Mouse (Mus musculus) intestine, embryonic 16.5 days (tissue): ENCODE data around the gene Asb3. TPM values are rescaled to one million over a fixed set of nuclear protein-coding genes. Genes with fewer than 3 reads are reported as not detected.
A peak's percentile ranks its signal among the peaks of the same experiment; 100 is the strongest.

Experiments used
- ATAC-seq: fragments of 200-750 bp; cut with Nextera tagmentation; 2 replicates; pipeline ENCODE4 v1.8.0; 2017; ENCODE audit warnings: moderate TSS enrichment, moderate library complexity
- H3K27ac ChIP-seq: fragments of 300-500 bp; sonication (generic); 2 replicates; pipeline ENCODE4 v1.5.1; 2014; ENCODE audit warnings: mild to moderate bottlenecking, low read length
- H3K27me3 ChIP-seq: fragments of 300-500 bp; sonication (generic); replicated peaks from 2 replicates; pipeline ENCODE4 v1.6.1; 2014; ENCODE audit warnings: low read length, control low read depth, mixed read lengths; ENCODE audit not compliant: control insufficient read depth, insufficient read depth
- H3K36me3 ChIP-seq: fragments of 300-500 bp; sonication (generic); 2 replicates; pipeline ENCODE4 v1.6.1; 2014; ENCODE audit warnings: low read length, control low read depth; ENCODE audit not compliant: control insufficient read depth, insufficient read depth
- H3K4me1 ChIP-seq: fragments of 300-500 bp; sonication (generic); 2 replicates; pipeline ENCODE4 v1.6.1; 2014; ENCODE audit warnings: low read length, control low read depth, mixed read lengths; ENCODE audit not compliant: control insufficient read depth, insufficient read depth
- H3K4me2 ChIP-seq: fragments of 300-500 bp; sonication (generic); 2 replicates; pipeline ENCODE4 v1.6.1; 2014; ENCODE audit warnings: low read depth, low read length, control low read depth
- H3K4me3 ChIP-seq: fragments of 300-500 bp; sonication (generic); 2 replicates; pipeline ENCODE4 v1.5.1; 2014; ENCODE audit warnings: mild to moderate bottlenecking, low read length
- H3K9ac ChIP-seq: fragments of 300-500 bp; sonication (generic); 2 replicates; pipeline ENCODE4 v1.6.1; 2014; ENCODE audit warnings: low read depth, low read length
- H3K9me3 ChIP-seq: fragments of 300-500 bp; sonication (generic); 2 replicates; pipeline ENCODE4 v1.6.1; 2016; ENCODE audit warnings: low read length, control low read depth; ENCODE audit not compliant: control insufficient read depth
- WGBS: fragments of 180-500 bp; shearing (Covaris S2); extraction: QIAGEN DNeasy Blood & Tissue Kit; methylation state at CpG from one replicate; pipeline ENCODE4 v1.1.7; 2014; 5-methylcytosine and 5-hydroxymethylcytosine counted together
- polyA plus RNA-seq: library from polyadenylated mRNA; unstranded; fragments of >200 nt; fragmentation: Nextera tagmentation; extraction: Ambion mirVana; gene quantifications from 2 replicates; pipeline ENCODE4 v1.2.1, GENCODE M21; 2015

Gene Asb3
- polyA plus RNA-seq = 19.7 and 19.9 TPM in 2 replicates

DNA sequence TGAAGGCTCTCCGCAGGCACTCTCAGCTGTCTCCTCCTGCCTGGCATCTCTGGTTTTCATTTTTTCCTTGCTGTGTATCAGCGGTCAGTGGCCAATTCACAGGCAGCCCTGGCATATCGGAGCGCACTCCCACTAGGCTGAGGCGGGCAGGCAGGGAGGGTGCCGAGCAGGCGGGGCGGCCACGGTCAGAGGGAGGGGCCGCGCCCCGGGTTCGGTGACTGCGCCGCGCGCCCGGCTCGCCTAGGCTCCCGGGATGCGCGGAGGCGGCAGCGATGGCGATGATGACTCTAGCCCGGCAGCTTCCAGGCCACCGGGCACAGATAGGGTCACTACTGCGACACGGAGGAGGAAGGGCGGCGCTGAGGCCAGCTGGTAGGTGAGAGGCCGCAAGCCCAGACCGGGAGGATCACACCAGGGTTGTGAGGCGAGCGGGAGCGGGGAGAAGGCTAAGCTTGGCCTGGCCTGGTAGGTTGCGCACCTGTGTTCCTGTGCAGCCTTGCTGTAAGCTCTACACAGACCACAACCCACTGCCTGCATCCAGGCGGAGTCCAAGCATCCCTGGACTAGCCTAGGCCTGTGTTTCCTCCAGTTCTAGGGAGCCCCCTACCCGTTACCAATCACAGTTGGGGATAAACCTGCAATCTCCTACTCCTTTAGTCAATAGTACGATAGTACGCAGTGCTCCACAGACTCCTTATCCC, at the start of gene Asb3, which contains the start of gene Gpr75:
TSS of gene Asb3 (plus strand) at position 246 of the 701 bp plus-strand sequence.
TSS of gene Gpr75 (plus strand) at position 188 of the 701 bp plus-strand sequence.
- H3K9me3 ChIP-seq = no peaks in the 10 kb centered on the region
- no peak within 1 kb of the TSS for H3K27ac ChIP-seq
- H3K4me1 ChIP-seq = peaks cover 6% of the 10 kb centered on the region; the same call in 1 of the 2 replicates
- H3K9ac ChIP-seq = peak within 1 kb of the TSS; percentile 64
- 4% methylated on average over 41 of the region's 41 CpGs for WGBS
- H3K27me3 ChIP-seq = no peaks in the 10 kb centered on the region
- H3K36me3 ChIP-seq = no peaks in the 10 kb centered on the region
- peak; percentile 98 for ATAC-seq
- H3K4me3 ChIP-seq = peak within 1 kb of the TSS; percentile 52
- H3K4me2 ChIP-seq = peak within 1 kb of the TSS; percentile 87

DNA sequence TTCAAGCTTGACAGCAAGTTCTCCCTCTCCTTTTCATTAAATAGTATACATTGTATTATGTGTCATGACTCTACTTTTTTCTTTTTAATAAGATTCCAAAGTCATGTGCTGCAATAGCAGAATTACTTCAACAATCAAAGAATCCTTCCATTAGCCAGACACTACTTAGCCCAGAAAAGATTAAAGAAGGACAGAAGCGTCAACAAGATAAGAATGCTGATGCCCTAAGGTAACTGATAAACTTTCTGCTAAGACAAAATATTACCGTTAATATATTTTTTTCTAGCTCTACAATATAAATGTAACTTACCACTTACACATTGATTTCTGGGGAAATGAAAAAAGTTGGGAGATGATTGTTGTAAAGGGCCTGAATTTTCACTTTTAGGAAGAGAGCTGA, 46.4 kb upstream of the Asb3 start:
- no peak overlapping the region for H3K4me3 ChIP-seq
- no peaks in the 10 kb centered on the region for H3K4me1 ChIP-seq
- H3K9me3 ChIP-seq = no peaks in the 10 kb centered on the region
- ATAC-seq = no peak
- H3K27ac ChIP-seq = no peak overlapping the region
- H3K9ac ChIP-seq = no peak overlapping the region
- H3K4me2 ChIP-seq = no peak overlapping the region
- H3K27me3 ChIP-seq = no peaks in the 10 kb centered on the region
- WGBS = 92% methylated on average over 2 of the region's 2 CpGs
- H3K36me3 ChIP-seq = 0 out of 2 replicates have a peak, but pooled peaks cover 6% of the 10 kb centered on the region

DNA sequence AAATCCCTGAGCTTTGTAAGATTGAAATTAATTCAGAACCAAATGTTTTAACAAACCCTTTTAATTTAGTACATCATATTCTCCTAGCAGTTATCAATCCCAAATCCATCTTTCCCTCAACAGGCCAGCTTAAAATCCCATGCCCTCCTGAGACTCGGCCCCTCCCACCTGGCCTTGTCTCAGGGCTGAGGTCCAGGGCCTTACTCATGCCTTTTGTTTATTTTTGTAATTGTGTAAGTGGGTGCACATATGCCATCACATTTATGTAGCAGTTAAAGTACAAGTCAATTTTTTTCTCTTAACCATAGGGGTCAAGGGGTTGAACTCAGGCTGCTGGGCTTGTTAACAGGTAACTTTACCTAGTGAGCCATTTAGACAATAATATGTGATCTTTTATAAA, 40.9 kb upstream of the Asb3 start:
- no peaks in the 10 kb centered on the region for H3K9me3 ChIP-seq
- no peaks in the 10 kb centered on the region for H3K27me3 ChIP-seq
- 0 out of 2 replicates have a peak, but pooled peaks cover 3% of the 10 kb centered on the region for H3K36me3 ChIP-seq
- ATAC-seq = no peak
- no peak overlapping the region for H3K4me3 ChIP-seq
- H3K9ac ChIP-seq = no peak overlapping the region
- H3K4me2 ChIP-seq = no peak overlapping the region
- H3K4me1 ChIP-seq = no peaks in the 10 kb centered on the region
- no peak overlapping the region for H3K27ac ChIP-seq
- 97% methylated on average over 1 of the region's 1 CpGs for WGBS

DNA sequence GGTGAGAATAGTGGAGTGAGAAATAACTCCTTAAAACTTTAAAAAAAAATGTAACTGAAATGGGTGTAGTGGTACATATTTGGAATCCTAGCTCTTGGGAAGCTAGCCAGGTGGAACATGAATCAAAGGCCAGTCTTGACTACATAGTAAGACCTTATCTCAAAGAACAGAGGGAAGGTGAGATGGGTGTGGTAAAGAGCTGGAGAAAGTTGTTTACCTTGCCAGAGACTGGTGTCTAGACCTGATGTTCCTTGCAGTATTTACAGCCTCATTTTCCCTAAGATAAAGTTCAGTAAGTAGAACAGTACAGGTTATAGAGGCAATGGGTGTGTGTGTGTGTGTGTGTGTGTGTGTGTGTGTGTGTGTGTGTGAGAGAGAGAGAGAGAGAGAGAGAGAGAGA, 12.8 kb upstream of the Asb3 start:
- no peak overlapping the region for H3K4me2 ChIP-seq
- H3K27me3 ChIP-seq = no peaks in the 10 kb centered on the region
- no peak overlapping the region for H3K9ac ChIP-seq
- ATAC-seq = 0 out of 2 replicates have a peak, but pooled peaks have one; percentile 38
- H3K4me3 ChIP-seq = no peak overlapping the region
- H3K9me3 ChIP-seq = no peaks in the 10 kb centered on the region
- no peak overlapping the region for H3K27ac ChIP-seq
- no peaks in the 10 kb centered on the region for H3K4me1 ChIP-seq
- peaks cover 8% of the 10 kb centered on the region for H3K36me3 ChIP-seq

DNA sequence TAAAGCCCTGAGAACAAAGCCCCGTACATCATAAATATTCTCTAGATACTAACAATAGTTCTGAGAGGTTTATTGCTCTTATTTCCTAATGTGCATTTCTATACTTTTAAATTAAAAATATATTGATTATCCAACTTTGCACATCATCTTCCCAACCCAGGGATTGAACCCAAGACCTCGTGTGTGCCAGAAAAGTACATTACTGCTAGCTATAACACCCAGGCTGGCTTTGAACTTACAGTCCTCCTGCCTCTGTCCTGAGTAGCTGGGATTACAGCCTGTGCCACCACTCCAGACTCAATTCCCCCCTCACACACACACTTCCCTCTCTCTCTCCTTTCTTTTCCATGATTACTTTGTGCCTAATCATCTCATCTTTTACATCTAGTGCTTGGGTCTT, 2.9 kb downstream of the Asb3 start:
- 88% methylated on average over 2 of the region's 2 CpGs for WGBS
- no peaks in the 10 kb centered on the region for H3K27me3 ChIP-seq
- H3K4me1 ChIP-seq = peaks cover 6% of the 10 kb centered on the region; the same call in 1 of the 2 replicates
- no peaks in the 10 kb centered on the region for H3K9me3 ChIP-seq
- no peak overlapping the region for H3K9ac ChIP-seq
- H3K27ac ChIP-seq = no peak overlapping the region
- H3K4me3 ChIP-seq = no peak overlapping the region
- ATAC-seq = no peak
- no peaks in the 10 kb centered on the region for H3K36me3 ChIP-seq
- no peak overlapping the region for H3K4me2 ChIP-seq

DNA sequence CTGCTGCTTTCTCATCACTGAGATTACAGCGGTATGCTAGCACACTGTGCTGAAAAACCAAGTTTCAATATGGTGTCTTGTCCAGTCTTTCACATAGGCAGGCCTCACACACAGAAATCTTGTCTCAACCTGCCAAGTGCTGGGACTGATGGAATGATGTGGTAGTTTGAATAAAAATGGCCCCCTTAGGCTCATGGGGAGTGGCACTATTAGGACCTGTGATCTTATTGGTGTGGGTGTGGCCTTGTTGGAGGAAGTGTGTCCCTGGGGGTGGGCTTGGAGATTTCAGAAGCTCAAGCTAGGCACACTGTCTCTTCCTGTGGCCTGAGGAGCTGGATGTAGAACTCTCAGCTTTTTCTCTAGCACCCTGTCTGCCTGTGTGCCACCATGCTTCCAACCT, 11.0 kb downstream of the Asb3 start:
- no peaks in the 10 kb centered on the region for H3K27me3 ChIP-seq
- no peaks in the 10 kb centered on the region for H3K36me3 ChIP-seq
- no peaks in the 10 kb centered on the region for H3K9me3 ChIP-seq
- no peak overlapping the region for H3K4me2 ChIP-seq
- H3K4me3 ChIP-seq = no peak overlapping the region
- no peak overlapping the region for H3K9ac ChIP-seq
- H3K4me1 ChIP-seq = no peaks in the 10 kb centered on the region
- no peak overlapping the region for H3K27ac ChIP-seq
- no peak for ATAC-seq
- WGBS = 94% methylated on average over 1 of the region's 1 CpGs

DNA sequence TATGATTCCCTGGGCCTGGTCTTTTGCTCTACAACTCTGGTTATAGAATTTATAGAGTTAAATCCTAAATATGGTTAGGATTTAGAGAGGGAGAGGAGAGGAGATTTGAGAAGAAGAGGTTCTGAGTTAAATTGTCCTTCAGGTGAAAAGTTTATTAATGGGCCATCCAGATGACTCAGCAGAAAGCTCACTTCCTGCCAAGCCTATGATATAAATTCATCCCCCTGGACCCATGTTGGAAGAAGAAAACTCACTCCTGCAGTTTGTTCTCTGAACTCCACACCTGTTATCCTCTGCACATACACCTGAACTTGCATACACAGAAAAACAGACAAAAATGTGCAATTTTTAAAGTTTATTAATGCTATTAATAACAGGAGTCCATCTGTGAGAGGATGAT, 14.1 kb downstream of the Asb3 start:
- no peak for ATAC-seq
- Histone ChIP-seq H3K4me2 (no peak overlapping the region), H3K27me3 (no peaks in the 10 kb centered on the region), H3K4me1 (no peaks in the 10 kb centered on the region), H3K4me3 (no peak overlapping the region), H3K36me3 (no peaks in the 10 kb centered on the region), H3K27ac (no peak overlapping the region), H3K9ac (no peak overlapping the region), H3K9me3 (no peaks in the 10 kb centered on the region)

DNA sequence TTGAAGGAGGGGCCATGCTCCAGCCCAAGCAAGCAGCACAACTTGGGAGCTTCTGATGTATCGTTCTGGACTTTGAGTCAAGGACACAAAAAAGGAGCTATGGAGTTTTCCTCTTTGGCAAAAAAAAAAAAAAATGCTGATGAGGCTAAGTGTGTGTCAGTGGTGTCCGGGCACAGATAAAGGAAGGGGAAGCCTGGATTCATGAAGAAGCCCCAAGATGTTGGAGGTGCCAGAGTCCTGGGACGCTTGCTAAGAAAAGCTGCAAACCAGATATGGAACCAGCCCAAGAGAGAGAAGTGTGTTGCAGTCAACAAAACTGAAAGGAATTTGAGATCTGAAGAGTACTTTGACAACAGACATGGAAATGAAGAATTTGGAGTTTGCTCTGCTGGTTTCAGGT, 27.1 kb downstream of the Asb3 start:
- no peak overlapping the region for H3K9ac ChIP-seq
- no peak overlapping the region for H3K27ac ChIP-seq
- 92% methylated on average over 3 of the region's 3 CpGs for WGBS
- no peak overlapping the region for H3K4me3 ChIP-seq
- H3K9me3 ChIP-seq = no peaks in the 10 kb centered on the region
- H3K36me3 ChIP-seq = no peaks in the 10 kb centered on the region
- H3K4me1 ChIP-seq = no peaks in the 10 kb centered on the region
- H3K27me3 ChIP-seq = no peaks in the 10 kb centered on the region
- ATAC-seq = no peak
- no peak overlapping the region for H3K4me2 ChIP-seq

DNA sequence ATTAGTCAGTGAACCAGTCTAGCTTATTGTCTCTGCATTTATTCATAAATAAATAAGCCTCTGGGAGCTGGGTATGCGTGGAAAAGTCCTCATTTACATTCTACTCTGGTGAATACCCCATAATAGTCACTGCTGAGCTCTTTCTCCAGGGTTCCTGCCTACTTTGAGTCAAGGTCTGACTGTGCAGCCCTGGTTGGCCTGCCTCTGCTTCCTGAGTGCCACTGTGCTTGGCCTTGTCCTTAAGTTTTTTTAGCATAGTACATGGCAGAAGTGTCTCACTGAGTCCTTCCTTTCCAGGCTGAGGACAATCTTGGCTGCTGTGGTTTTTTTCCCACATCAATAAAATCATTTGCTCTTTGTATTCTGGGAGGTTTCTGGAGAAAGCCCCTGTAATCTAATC, 35.4 kb downstream of the Asb3 start:
- no peak for ATAC-seq
- no peaks in the 10 kb centered on the region for H3K9me3 ChIP-seq
- no peaks in the 10 kb centered on the region for H3K4me1 ChIP-seq
- no peak overlapping the region for H3K4me2 ChIP-seq
- no peak overlapping the region for H3K4me3 ChIP-seq
- no peaks in the 10 kb centered on the region for H3K36me3 ChIP-seq
- no peaks in the 10 kb centered on the region for H3K27me3 ChIP-seq
- H3K27ac ChIP-seq = no peak overlapping the region
- H3K9ac ChIP-seq = no peak overlapping the region
- WGBS = 78% methylated on average over 1 of the region's 1 CpGs

DNA sequence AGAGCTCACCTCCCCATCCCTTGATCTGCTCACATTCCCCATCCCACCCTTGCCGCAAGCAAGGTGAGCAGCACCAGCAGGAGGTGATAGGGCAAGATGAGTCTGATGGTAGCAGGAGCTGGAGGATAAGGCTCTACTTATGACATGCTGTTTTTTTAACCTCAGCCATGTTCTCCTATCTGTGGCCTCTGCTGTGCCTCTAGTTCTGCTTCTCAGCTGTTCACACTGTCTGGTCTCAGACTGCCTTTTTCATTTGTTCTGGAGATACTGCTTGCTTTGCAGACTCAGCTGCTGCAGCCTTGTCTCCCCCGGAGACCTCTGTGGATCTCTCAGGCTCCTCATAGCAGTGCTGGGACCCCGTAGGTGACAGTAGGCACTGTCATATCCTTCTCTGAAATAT, 38.1 kb downstream of the Asb3 start:
- Histone ChIP-seq H3K4me1 (no peaks in the 10 kb centered on the region), H3K9me3 (no peaks in the 10 kb centered on the region), H3K4me3 (no peak overlapping the region), H3K9ac (no peak overlapping the region), H3K36me3 (no peaks in the 10 kb centered on the region), H3K27ac (no peak overlapping the region), H3K4me2 (no peak overlapping the region), H3K27me3 (no peaks in the 10 kb centered on the region)
- ATAC-seq = no peak
- WGBS = 94% methylated on average over 3 of the region's 3 CpGs
